ENCODE assay signal across 8 mouse cellular contexts in the genomic region with DNA sequence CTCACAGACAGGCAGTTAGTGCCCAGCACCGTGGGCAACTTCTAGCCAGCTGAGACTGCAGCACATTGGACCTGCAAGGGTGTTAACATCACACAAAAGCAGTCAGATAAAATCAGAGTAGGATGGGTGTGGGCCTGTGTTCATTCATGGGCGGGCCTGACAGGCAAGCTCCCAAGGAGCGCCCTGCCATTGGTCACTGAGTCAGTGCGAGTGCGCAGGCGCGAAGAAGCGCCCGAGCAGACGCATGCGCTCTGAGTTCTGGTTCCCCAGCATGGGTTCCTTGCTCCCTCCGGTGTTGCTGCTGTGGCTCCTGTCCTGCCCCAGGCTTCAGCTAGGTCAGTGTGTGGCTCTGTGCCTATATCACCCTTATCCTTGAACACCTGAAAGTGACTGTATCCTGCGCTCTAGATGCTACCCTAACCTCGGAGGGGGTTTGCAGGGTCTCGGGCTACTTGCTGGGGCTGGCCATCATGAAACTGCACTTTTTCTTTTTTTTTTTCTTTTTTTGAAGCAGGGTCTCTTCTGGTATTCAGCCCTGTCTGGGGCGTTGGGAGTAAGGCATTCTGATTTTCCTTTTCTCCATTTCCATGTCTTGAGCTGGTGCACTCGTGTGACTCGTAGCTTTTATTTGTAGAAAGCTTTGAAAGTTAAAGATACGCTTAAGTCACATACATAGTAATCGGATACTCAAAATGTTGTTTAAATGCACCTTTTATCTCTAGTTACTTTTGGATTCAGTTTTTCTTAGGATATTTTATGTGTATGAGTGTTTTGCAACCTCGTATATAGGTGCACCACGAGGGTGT. TPM values are rescaled to one million over a fixed set of nuclear protein-coding genes. Genes with fewer than 3 reads are reported as not detected.
DNase-seq lines count a peak whose midpoint lies in the region; ATAC-seq and TF ChIP-seq lines count a peak whose summit lies in the region.

A gene (plus strand): TSS at position 235 of the 806 bp plus-strand sequence.

- WGBS in hindbrain, postnatal 0 days: 12% methylated on average over 22 of the region's 22 CpGs

- peak; percentile 99 for DNase-seq in ZHBTc4 (ENCODE audit: low read depth, low spot score)
- peak; percentile 97 for DNase-seq in gastrocnemius, adult 2 months
- DNase-seq in hindbrain, postnatal 0 days (ENCODE audit: low spot score): peak; percentile 97
- DNase-seq in left cerebral cortex, adult 2 months (ENCODE audit: extremely low spot score in 1 of 2, low spot score in 2 of 2): peak; percentile 94 to 95
- DNase-seq in right cerebral cortex, adult 2 months (ENCODE audit: low spot score in 2 of 2): peak; percentile 95 to 97
- DNase-seq in urinary bladder, postnatal 14 days (ENCODE audit: low spot score): peak; percentile 95

- 0 out of 2 replicates have a peak, but pooled peaks cover 3% of the 10 kb centered on the region for H3K4me1 ChIP-seq in hindbrain, postnatal 0 days (ENCODE audit: insufficient read depth, low read length)

- peak within 1 kb of the TSS; percentile 78 for H3K4me3 ChIP-seq in gastrocnemius, adult 2 months
- peak within 1 kb of the TSS; percentile 74 for H3K4me3 ChIP-seq in hindbrain, postnatal 0 days (ENCODE audit: low read length)
- peak within 1 kb of the TSS; percentile 78 for H3K4me3 ChIP-seq in left cerebral cortex, adult 2 months

- peak; percentile 97 for ATAC-seq in common myeloid progenitor, adult 5-6 weeks (replicated peaks; ENCODE audit: low read depth, poor library complexity, severe bottlenecking)
- peak; percentile 98 for ATAC-seq in hindbrain, postnatal 0 days
- ATAC-seq in megakaryocyte, adult 5-6 weeks (ENCODE audit: poor library complexity, severe bottlenecking): peak; percentile 98

- peak within 1 kb of the TSS; percentile 92 for H3K27ac ChIP-seq in gastrocnemius, adult 2 months
- peak within 1 kb of the TSS; percentile 73 for H3K27ac ChIP-seq in hindbrain, postnatal 0 days
- H3K27ac ChIP-seq in left cerebral cortex, adult 2 months: peak within 1 kb of the TSS; percentile 69

- no peaks in the 10 kb centered on the region for H3K27me3 ChIP-seq in hindbrain, postnatal 0 days (ENCODE audit: insufficient read depth, low read length)

- 0 out of 2 replicates have a peak, but pooled peaks have one; percentile 6 for TF ChIP-seq CTCF in gastrocnemius, adult 2 months (IDR thresholded peaks at IDR 0.05)
- no peak for TF ChIP-seq CTCF in hindbrain, postnatal 0 days (IDR thresholded peaks at IDR 0.05; ENCODE audit: low read depth)
- no peak; the same call in 1 of the 2 replicates for TF ChIP-seq CTCF in left cerebral cortex, adult 2 months (IDR thresholded peaks at IDR 0.05)

- H3K36me3 ChIP-seq in hindbrain, postnatal 0 days (ENCODE audit: insufficient read depth, low read length): peaks cover 16% of the 10 kb centered on the region; the same call in 1 of the 2 replicates

- peak within 1 kb of the TSS; percentile 70 for H3K9ac ChIP-seq in hindbrain, postnatal 0 days (replicated peaks; ENCODE audit: low read length)

- H3K4me2 ChIP-seq in hindbrain, postnatal 0 days (ENCODE audit: low read depth, low read length): peak within 1 kb of the TSS; percentile 76

- no peaks in the 10 kb centered on the region for H3K9me3 ChIP-seq in hindbrain, postnatal 0 days (ENCODE audit: low read length)

- intact Hi-C loops in gastrocnemius, adult 2 months (cut with DNase I): no loop called here
- intact Hi-C loops in left cerebral cortex, adult 2 months (cut with DNase I): no loop called here

RNA-seq across cellular contexts. Expression of the gene that starts here (rescaled TPM):
- total RNA-seq in common myeloid progenitor, adult 5-6 weeks (2017): 12.7 and 15.8 TPM in 2 replicates
- total RNA-seq in gastrocnemius, adult 2 months (2021): 10 to 100 TPM in 1 of 2 experiments, 1 to 10 TPM in 1; 6.5 to 11.0 TPM
- total RNA-seq in hindbrain, postnatal 0 days (2014; rRNA removed): 21.8 and 23.2 TPM in 2 replicates
- polyA plus RNA-seq in hindbrain, postnatal 0 days (2015; fragmentation: Nextera tagmentation; extraction: Ambion mirVana): 25.2 and 29.4 TPM in 2 replicates
- 10 to 100 TPM; 20.2 to 20.8 TPM for total RNA-seq in left cerebral cortex, adult 2 months (2021)
- 3.7 TPM in 2 replicates for total RNA-seq in megakaryocyte, adult 5-6 weeks (2015)
- total RNA-seq in megakaryocyte, adult 5-6 weeks (2017): 13.5 and 18.7 TPM in 2 replicates

Comparison
In these comparisons a context has a peak if more than half of its experiments do, and no peak if none do; other contexts are left out.
1. Peak in every context shown above with its lines: DNase-seq, ATAC-seq, H3K4me3 ChIP-seq and H3K27ac ChIP-seq.